Mouse (Mus musculus): ENCODE data around the gene Tagln3. TPM values are rescaled to one million over a fixed set of nuclear protein-coding genes. Genes with fewer than 3 reads are reported as not detected.

Gene Tagln3
- polyA plus RNA-seq, 1 experiment from 2014 or later = 4.9 TPM

DNA sequence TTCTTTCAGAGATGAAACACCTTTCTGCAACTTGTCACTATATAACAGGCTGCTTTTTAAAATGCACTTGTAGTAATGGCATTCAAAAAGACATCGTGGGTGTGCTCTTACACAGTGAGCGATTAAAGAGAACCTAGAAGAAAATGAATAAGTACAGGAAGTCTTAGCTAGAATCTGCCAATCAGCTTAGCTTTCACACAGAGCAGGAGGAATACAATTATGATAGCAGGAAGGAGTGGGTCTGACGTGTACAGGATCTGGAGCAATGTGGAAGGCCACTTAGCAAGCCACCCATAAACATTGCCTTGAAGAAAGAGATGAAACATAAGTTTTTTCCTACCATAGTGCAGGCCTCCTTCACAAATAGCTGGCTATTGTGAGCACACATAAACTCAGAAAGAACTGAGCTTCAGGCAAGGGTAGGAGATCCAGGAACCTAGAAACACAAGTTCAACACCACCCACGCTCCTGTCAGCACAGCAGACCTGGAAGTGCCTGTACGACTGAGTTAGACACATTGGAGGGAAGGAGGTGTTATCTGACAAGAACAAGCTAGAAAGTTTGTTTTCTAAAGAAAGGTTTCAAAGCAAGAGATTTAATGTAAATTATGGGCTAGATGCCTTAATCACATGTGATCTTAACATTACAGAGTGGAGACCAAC, 9.8 kb downstream of the Tagln3 start:
- H3K4me1 ChIP-seq = no peaks in the 10 kb centered on the region
- no peak for ATAC-seq (ENCODE audit: borderline replicate concordance, extremely low read depth, low FRiP score, low TSS enrichment)
- H3K4me2 ChIP-seq = no peak overlapping the region
- no peak overlapping the region for H3K4me3 ChIP-seq
- H3K9ac ChIP-seq = no peak overlapping the region
- H3K9me3 ChIP-seq = 0 out of 2 replicates have a peak, but pooled peaks cover 5% of the 10 kb centered on the region
- no peaks in the 10 kb centered on the region for H3K36me3 ChIP-seq
- H3K27me3 ChIP-seq = no peaks in the 10 kb centered on the region
- WGBS = 69% methylated on average over 5 of the region's 5 CpGs
- H3K27ac ChIP-seq = no peak overlapping the region

DNA sequence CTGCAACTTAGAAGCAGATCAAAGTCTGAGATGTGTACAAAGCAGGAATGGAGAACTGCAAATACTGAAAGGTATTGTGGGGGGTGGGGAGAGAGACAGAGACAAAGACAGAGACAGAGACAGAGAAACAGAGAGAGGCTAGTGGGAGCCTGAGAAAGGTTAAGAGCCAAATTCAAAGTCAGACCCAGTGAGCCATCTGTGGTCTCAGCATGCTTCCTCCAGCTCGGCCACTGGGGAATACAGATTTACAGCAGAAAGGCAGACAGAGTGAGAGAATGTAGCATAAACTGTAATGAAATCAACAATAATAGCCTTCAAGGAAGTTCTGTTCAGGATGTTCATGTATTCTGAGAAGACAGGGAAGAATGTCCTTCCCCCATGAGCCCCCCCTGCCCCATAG, 10.5 kb downstream of the Tagln3 start:
- 63% methylated on average over 1 of the region's 1 CpGs for WGBS
- H3K36me3 ChIP-seq = no peaks in the 10 kb centered on the region
- H3K9me3 ChIP-seq = 0 out of 2 replicates have a peak, but pooled peaks cover 5% of the 10 kb centered on the region
- H3K4me1 ChIP-seq = no peaks in the 10 kb centered on the region
- no peak overlapping the region for H3K9ac ChIP-seq
- no peak overlapping the region for H3K4me3 ChIP-seq
- no peak overlapping the region for H3K27ac ChIP-seq
- no peaks in the 10 kb centered on the region for H3K27me3 ChIP-seq
- no peak for ATAC-seq (ENCODE audit: borderline replicate concordance, extremely low read depth, low FRiP score, low TSS enrichment)
- no peak overlapping the region for H3K4me2 ChIP-seq

DNA sequence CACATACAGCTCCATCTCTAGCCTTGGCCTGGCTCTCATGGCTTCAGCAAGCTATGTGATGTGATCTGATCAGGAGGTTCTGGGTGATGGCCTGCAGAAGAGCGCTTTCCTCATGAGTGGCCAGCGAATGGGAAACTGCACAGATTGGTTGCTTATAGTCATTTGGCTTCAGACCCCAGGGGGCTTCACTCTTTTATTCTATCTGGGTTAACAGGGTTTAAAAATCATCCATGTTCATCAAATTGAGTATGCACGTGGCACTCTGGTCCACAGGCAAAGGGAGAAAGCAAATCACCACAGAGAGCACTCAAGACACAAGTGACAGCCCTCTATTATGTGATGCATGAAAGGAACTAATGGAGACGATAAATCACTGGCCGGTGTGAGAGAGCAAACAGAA, 11.1 kb downstream of the Tagln3 start:
- H3K4me2 ChIP-seq = no peak overlapping the region

DNA sequence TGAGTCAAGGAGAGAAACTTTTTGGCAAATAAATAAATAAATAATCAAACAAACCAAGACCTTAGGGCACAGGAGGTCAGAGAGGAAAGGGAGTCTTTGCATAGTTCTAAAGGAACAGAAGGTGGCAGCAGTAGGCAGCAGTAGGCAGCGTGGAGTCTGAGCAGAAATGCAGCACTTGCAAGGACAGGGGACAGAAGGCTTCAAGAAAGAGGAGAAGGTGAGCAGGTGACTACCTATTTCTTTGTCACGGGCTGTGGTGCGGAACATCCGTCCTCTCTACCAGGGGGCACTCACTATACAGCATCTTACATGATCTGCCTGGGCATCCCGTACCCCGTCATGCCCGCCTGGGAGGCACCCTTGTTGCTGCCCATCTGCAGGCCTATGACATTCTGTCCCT, 13.1 kb downstream of the Tagln3 start:
- no peaks in the 10 kb centered on the region for H3K36me3 ChIP-seq
- no peak overlapping the region for H3K27ac ChIP-seq
- no peaks in the 10 kb centered on the region for H3K27me3 ChIP-seq
- no peak overlapping the region for H3K4me3 ChIP-seq
- H3K9ac ChIP-seq = no peak overlapping the region
- 0 out of 2 replicates have a peak, but pooled peaks cover 3% of the 10 kb centered on the region for H3K9me3 ChIP-seq
- H3K4me2 ChIP-seq = no peak overlapping the region
- H3K4me1 ChIP-seq = no peaks in the 10 kb centered on the region
- 77% methylated on average over 7 of the region's 7 CpGs for WGBS
- ATAC-seq (ENCODE audit: borderline replicate concordance, extremely low read depth, low FRiP score, low TSS enrichment) = no peak

More for the DNA sequence above, 11.1 kb downstream of the Tagln3 start:
- 78% methylated on average over 5 of the region's 5 CpGs for WGBS
- Histone ChIP-seq H3K4me1 (no peaks in the 10 kb centered on the region), H3K27ac (no peak overlapping the region), H3K4me3 (no peak overlapping the region), H3K36me3 (no peaks in the 10 kb centered on the region), H3K27me3 (no peaks in the 10 kb centered on the region), H3K9ac (no peak overlapping the region), H3K9me3 (0 out of 2 replicates have a peak, but pooled peaks cover 5% of the 10 kb centered on the region)
- no peak for ATAC-seq (ENCODE audit: borderline replicate concordance, extremely low read depth, low FRiP score, low TSS enrichment)

DNA sequence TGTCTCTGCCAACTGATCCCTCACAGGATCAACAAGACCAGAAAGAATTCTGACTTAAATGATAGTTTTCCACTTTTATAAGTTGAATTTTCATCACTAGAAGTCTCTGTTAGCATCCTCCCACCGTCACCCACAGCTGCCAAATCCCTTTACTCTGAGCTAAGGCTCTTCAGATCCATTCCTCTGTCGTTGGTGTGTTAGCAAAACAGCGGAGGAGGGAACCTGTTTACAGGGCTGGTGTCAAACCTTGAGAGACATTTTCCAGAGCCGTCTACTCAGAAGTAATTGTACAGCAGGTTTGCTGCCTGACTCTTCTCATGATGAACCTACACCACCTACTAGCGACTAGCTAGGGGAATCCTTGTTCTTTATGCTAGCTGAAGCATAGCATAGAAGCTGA, 25.1 kb downstream of the Tagln3 start:
- no peaks in the 10 kb centered on the region for H3K4me1 ChIP-seq
- no peak overlapping the region for H3K9ac ChIP-seq
- no peak overlapping the region for H3K27ac ChIP-seq
- no peaks in the 10 kb centered on the region for H3K27me3 ChIP-seq
- ATAC-seq (ENCODE audit: borderline replicate concordance, extremely low read depth, low FRiP score, low TSS enrichment) = no peak
- H3K36me3 ChIP-seq = no peaks in the 10 kb centered on the region
- WGBS = 70% methylated on average over 5 of the region's 5 CpGs
- no peaks in the 10 kb centered on the region for H3K9me3 ChIP-seq
- H3K4me2 ChIP-seq = no peak overlapping the region
- H3K4me3 ChIP-seq = no peak overlapping the region

DNA sequence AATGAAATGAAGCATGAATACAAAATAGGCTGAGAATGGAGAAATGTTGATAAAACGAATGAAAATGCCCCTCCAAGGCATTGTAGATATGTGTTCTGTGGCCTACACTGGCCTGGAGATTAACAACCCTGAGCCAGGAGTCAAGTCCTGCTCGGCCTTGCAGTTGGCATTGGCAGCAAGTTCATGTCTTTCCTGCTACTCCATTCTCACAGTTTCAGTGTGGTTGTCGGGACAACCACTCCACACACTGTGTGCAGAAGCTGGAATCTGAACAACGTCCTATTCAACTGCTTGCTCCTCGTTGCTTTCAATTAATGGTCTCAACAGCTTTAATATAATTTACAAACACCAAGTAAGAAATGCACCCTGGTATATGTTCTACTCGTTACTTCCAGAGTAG, 26.4 kb downstream of the Tagln3 start:
- ATAC-seq (ENCODE audit: borderline replicate concordance, extremely low read depth, low FRiP score, low TSS enrichment) = no peak
- H3K27me3 ChIP-seq = no peaks in the 10 kb centered on the region
- no peak overlapping the region for H3K27ac ChIP-seq
- no peak overlapping the region for H3K4me2 ChIP-seq
- H3K9me3 ChIP-seq = no peaks in the 10 kb centered on the region
- H3K4me3 ChIP-seq = no peak overlapping the region
- WGBS = 64% methylated on average over 6 of the region's 6 CpGs
- H3K9ac ChIP-seq = no peak overlapping the region
- no peaks in the 10 kb centered on the region for H3K36me3 ChIP-seq
- no peaks in the 10 kb centered on the region for H3K4me1 ChIP-seq

DNA sequence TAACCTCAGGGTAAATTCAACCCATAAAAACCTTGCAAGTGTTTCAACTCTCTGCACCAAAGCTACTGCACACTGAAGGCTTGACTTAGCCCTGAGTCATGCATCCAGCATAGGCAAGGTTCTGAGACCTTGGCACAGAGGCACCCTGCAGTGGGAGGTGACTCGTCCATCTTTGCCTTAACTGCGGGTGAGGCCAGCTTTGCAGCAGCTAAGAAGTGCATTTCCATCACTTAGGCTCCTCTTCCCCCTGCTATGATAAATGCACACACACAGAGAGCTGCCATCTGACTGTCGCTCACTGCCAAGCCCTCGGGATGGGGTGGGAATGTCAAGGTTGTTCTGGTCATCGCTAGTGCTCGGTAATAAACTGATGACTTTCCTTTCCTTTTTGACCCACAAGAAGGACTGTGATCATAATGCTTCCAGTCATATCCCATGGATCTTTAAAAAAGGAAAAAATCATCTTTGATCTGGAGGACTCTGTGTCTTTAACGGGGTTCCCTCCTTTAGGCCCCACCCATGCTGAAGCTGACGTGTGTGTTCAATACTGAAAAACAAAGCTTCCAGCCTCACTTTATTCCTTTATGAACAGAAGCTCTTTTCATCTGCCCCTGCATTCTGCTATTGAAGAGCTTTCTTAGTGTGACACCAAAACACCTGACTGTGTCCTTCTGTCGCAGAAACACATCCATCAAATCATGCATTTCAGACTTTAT, 28.8 kb downstream of the Tagln3 start:
- Histone ChIP-seq H3K4me1 (no peaks in the 10 kb centered on the region), H3K36me3 (no peaks in the 10 kb centered on the region), H3K27ac (no peak overlapping the region), H3K27me3 (no peaks in the 10 kb centered on the region), H3K9ac (no peak overlapping the region), H3K9me3 (no peaks in the 10 kb centered on the region), H3K4me3 (no peak overlapping the region), H3K4me2 (no peak overlapping the region)
- ATAC-seq (ENCODE audit: borderline replicate concordance, extremely low read depth, low FRiP score, low TSS enrichment) = no peak
- WGBS = 69% methylated on average over 9 of the region's 9 CpGs

DNA sequence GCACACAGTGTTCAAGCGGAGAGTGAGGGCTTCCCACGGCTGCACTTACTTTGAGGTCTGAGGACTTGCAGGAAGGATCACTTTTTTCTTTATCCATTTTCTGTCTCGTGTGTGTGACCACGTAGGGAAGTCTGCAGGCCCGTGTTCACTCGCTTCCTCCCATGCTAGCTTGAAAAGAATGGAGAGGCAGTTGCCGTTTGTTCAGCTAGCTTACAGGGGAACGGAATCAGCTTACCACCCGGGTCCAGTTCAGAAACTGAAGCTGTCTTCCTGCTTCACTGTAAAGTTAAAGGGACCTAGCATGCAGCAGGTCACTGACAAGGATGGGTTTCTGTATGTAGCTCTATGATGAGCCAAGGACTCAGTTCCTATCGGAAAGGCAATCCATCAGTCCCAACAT, 30.9 kb downstream of the Tagln3 start, which contains the start of gene Tmprss7:
Gene Tmprss7 (minus strand): TSS at position 101 of the 400 bp plus-strand sequence.
- H3K27me3 ChIP-seq = no peaks in the 10 kb centered on the region
- no peaks in the 10 kb centered on the region for H3K36me3 ChIP-seq
- no peak within 1 kb of the TSS for H3K27ac ChIP-seq
- 67% methylated on average over 10 of the region's 10 CpGs for WGBS
- no peaks in the 10 kb centered on the region for H3K9me3 ChIP-seq
- H3K4me2 ChIP-seq = no peak within 1 kb of the TSS
- H3K4me1 ChIP-seq = no peaks in the 10 kb centered on the region; the same call in 1 of the 2 replicates
- H3K4me3 ChIP-seq = no peak within 1 kb of the TSS
- no peak within 1 kb of the TSS for H3K9ac ChIP-seq
- no peak for ATAC-seq (ENCODE audit: borderline replicate concordance, extremely low read depth, low FRiP score, low TSS enrichment)

DNA sequence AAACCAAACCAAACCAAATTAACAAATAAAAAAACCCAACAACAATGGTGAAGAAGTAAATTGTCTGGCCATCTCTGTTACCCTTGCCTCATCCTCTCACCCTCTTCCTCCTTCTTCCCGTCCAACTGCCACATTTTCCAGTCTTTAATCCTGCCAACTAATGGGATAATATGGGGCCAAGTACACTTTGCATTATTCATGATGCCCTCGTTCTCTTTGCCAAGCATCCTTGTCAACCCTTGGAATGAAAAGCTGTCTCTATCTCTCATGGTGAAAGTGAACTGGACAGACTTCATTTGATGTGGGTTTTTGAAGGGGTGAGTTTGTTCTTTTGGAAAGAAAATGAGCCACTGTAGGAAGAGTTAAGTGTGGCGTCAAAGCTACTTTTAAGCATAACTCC, 31.6 kb downstream of the Tagln3 start:
- Histone ChIP-seq H3K27ac (no peak overlapping the region), H3K4me3 (no peak overlapping the region), H3K27me3 (no peaks in the 10 kb centered on the region), H3K4me1 (no peaks in the 10 kb centered on the region; the same call in 1 of the 2 replicates), H3K9me3 (no peaks in the 10 kb centered on the region), H3K36me3 (no peaks in the 10 kb centered on the region), H3K9ac (no peak overlapping the region), H3K4me2 (no peak overlapping the region)
- WGBS = 73% methylated on average over 3 of the region's 3 CpGs
- ATAC-seq (ENCODE audit: borderline replicate concordance, extremely low read depth, low FRiP score, low TSS enrichment) = no peak

DNA sequence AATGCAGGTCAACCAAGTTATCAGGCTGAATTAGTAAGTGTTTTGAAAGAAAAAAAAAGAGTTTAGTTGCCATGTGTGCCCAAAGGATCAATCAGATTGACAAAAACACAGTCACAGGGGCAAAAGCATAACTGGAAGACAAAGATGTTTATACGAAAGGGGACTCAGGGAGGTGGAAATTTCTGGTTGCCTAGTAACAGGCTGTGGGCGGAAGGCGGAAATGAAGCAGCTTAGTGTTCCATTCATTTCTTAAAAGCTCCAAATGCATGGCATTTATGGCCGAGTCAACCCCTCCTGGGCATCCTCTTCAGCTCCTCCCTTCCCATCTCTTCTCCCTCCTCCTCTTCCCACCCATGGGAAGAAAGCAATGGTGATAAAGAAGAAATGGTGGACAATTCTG, 34.2 kb downstream of the Tagln3 start:
- no peaks in the 10 kb centered on the region for H3K27me3 ChIP-seq
- H3K4me3 ChIP-seq = no peak overlapping the region
- H3K4me2 ChIP-seq = no peak overlapping the region
- H3K4me1 ChIP-seq = no peaks in the 10 kb centered on the region; the same call in 1 of the 2 replicates
- H3K27ac ChIP-seq = no peak overlapping the region
- H3K9ac ChIP-seq = no peak overlapping the region
- WGBS = 17% methylated on average over 4 of the region's 4 CpGs
- no peaks in the 10 kb centered on the region for H3K36me3 ChIP-seq
- no peaks in the 10 kb centered on the region for H3K9me3 ChIP-seq
- ATAC-seq (ENCODE audit: borderline replicate concordance, extremely low read depth, low FRiP score, low TSS enrichment) = no peak

DNA sequence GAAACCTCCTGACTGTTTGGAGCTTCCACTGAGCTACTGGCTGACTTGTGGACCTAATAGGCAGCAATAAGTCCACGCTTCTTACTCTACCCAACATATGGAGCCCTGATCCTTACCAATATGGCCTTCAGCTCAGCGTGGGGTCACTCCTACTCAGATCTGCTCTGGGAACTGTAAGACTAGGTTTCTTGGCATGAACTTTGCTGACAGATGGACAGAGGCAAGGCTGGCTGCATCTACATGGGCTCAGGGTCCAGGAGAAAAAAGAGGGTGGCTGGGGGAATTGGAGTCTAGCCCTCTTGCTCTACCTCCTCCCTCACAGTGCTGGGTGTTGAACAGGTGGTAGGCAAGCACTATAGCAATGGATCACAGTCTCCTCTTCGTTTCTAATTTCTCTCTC, 37.6 kb downstream of the Tagln3 start:
- H3K4me2 ChIP-seq = no peak overlapping the region
- H3K27me3 ChIP-seq = no peaks in the 10 kb centered on the region
- ATAC-seq (ENCODE audit: borderline replicate concordance, extremely low read depth, low FRiP score, low TSS enrichment) = no peak
- no peak overlapping the region for H3K27ac ChIP-seq
- 80% methylated on average over 3 of the region's 3 CpGs for WGBS
- H3K36me3 ChIP-seq = no peaks in the 10 kb centered on the region
- H3K9me3 ChIP-seq = no peaks in the 10 kb centered on the region
- H3K4me3 ChIP-seq = no peak overlapping the region
- no peaks in the 10 kb centered on the region; the same call in 1 of the 2 replicates for H3K4me1 ChIP-seq
- no peak overlapping the region for H3K9ac ChIP-seq

DNA sequence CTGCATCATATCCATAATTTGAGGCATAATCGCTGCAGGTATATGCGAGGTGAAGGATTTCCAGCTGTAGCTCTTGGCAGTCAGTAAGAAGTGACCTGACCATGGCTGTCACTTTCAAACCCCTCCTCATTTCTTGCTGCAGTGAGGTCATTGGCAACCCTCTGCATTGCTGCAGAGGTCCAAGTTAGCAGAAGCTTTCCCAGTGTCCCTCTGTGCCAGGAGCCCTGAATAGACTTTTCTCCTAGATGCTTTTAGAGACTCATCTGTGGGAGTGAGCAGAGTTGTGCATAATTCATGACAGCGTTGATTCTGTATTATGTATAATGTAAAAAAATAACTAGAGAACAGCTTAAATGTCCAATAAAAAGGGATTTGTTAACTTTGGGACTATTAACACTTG, 39.1 kb downstream of the Tagln3 start:
- H3K4me2 ChIP-seq = no peak overlapping the region
- no peak overlapping the region for H3K4me3 ChIP-seq
- H3K9me3 ChIP-seq = no peaks in the 10 kb centered on the region
- H3K9ac ChIP-seq = no peak overlapping the region
- H3K27ac ChIP-seq = no peak overlapping the region
- no peaks in the 10 kb centered on the region for H3K36me3 ChIP-seq
- ATAC-seq (ENCODE audit: borderline replicate concordance, extremely low read depth, low FRiP score, low TSS enrichment) = no peak
- no peaks in the 10 kb centered on the region; the same call in 1 of the 2 replicates for H3K4me1 ChIP-seq
- 70% methylated on average over 3 of the region's 3 CpGs for WGBS
- H3K27me3 ChIP-seq = no peaks in the 10 kb centered on the region
